Mouse (Mus musculus) stomach, postnatal 0 days (tissue): ENCODE data around the gene Gm43552.

Experiments
- CTCF ChIP-seq: IDR thresholded peaks from 2 replicates; pipeline ENCODE4 v1.5.1; 2016; ENCODE audit warnings: antibody characterized with exemption, low read depth, mild to moderate bottlenecking, moderate library complexity
- EP300 ChIP-seq: optimal IDR thresholded peaks from 2 replicates; pipeline ENCODE3; 2016; ENCODE audit warnings: antibody characterized with exemption

- no peak for TF ChIP-seq CTCF
- peak; percentile 77 for TF ChIP-seq EP300
These were observed at the start of gene Gm43552 for GRCm38 (mm10) chr5:65492716-65493531.
